In the genomic region with DNA sequence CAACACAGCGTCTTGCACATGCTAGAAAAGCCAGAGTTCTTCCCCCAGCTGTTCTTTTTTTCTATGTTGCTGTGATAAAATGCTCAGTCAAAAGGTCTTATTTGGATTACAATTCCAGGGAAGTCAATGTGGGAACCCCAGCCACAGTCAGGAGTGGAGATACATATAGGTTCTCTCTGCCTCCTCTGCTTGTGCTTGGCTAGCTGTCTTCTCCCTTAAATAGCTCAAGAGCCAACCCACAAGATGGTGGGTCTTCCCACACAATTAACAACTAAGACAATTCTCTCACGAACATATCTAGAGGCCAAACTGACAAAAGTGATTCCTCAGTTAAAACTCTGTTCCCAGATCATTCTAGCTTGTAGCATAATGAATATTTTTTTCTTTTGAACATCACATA, we compare ENCODE assay signal across 21 mouse cellular contexts.
"Had no signal": no experiment of that assay in that cellular context is flagged by ENCODE, and none has a peak within 500 bp of the region (broad histone marks: within the 10 kb centered on the region; RNA-seq: fewer than 3 reads in every experiment).

No protein-coding gene starts in this region.

- DNase-seq: cerebellum, adult 8-10 months; cerebellum, adult 9-10 months; cerebellum, adult 9-11 months; cerebellum, postnatal 10 days; cerebellum, postnatal 14 days; cerebellum, postnatal 25 days; cerebellum, postnatal 36 days; embryo, embryonic 11 days; forebrain, postnatal 0 days; gastrocnemius, adult 2 months; gastrocnemius, postnatal 10 days; gastrocnemius, postnatal 14 days; gastrocnemius, postnatal 25 days; gastrocnemius, postnatal 36 days; heart, adult 11 months; heart, adult 18-20 months; heart, adult 2 months had no signal

- ATAC-seq: forebrain, embryonic 13.5 days; forebrain, embryonic 14.5 days; forebrain, embryonic 15.5 days; forebrain, embryonic 16.5 days; forebrain, postnatal 0 days had no signal
